Comparison of ENCODE assay signal across 24 mouse cellular contexts in the genomic region with DNA sequence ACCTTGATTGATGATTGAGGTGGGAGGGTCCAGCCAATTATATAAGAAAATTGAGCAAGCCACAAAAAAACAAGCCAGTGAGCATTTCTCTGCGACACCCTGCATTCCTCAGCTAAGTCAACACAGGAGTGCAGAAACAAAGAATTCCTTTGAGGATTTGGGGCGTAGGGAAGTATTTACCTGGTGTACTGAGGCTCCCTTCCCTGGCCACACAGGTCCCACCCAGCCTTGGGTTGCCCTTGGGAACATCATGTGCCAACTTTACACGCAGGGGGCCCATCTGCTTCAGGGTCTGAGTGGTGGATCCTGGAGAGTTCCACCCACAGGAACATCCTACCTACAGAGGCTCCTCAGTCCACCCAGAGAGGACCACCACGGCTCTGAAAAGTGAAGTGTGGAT. TPM values are rescaled to one million over a fixed set of nuclear protein-coding genes. Genes with fewer than 3 reads are reported as not detected.
DNase-seq lines count a peak whose midpoint lies in the region; ATAC-seq and TF ChIP-seq lines count a peak whose summit lies in the region.
"Had no signal": no experiment of that assay in that cellular context is flagged by ENCODE, and none has a peak within 500 bp of the region (broad histone marks: within the 10 kb centered on the region; RNA-seq: fewer than 3 reads in every experiment).

No protein-coding gene starts in this region.

- no peak overlapping the region; the same call in 1 of the 2 replicates for H3K4me3 ChIP-seq in heart, embryonic 11.5 days (ENCODE audit: low read depth, low read length)
- no peak overlapping the region; the same call in 1 of the 2 replicates for H3K4me3 ChIP-seq in liver, embryonic 12.5 days
- H3K4me3 ChIP-seq in E14TG2a.4 (replicated peaks; ENCODE audit: low read length) = peak overlapping the region; percentile 68
- no peak overlapping the region for H3K4me3 ChIP-seq in liver, embryonic 16.5 days (ENCODE audit: low read depth, low read length)
- H3K4me3 ChIP-seq: myocyte had no signal

- no peak for ATAC-seq in heart, embryonic 11.5 days (replicated peaks; ENCODE audit: insufficient number of reproducible peaks, low FRiP score, low TSS enrichment)
- no peak for ATAC-seq in liver, embryonic 12.5 days
- ATAC-seq in liver, embryonic 16.5 days (ENCODE audit: low read depth) = no peak
- ATAC-seq: activated CD4-positive, CD25-positive, alpha-beta regulatory T cell, adult 4 months had no signal

- H3K27ac ChIP-seq in heart, embryonic 11.5 days (ENCODE audit: low read depth, low read length) = no peak overlapping the region
- no peak overlapping the region for H3K27ac ChIP-seq in liver, embryonic 12.5 days
- H3K27ac ChIP-seq in liver, embryonic 16.5 days (ENCODE audit: low read length) = no peak overlapping the region
- H3K27ac ChIP-seq: embryonic facial prominence, embryonic 13.5 days; gastrocnemius, adult 2 months; heart, embryonic 15.5 days; hindbrain, embryonic 10.5 days; limb, embryonic 12.5 days; midbrain, embryonic 12.5 days had no signal

- WGBS in heart, embryonic 11.5 days (ENCODE audit: insufficient replicate concordance) = 50% methylated on average over 4 of the region's 4 CpGs
- WGBS in liver, embryonic 12.5 days (ENCODE audit: insufficient replicate concordance) = 73% methylated on average over 4 of the region's 4 CpGs
- WGBS in liver, embryonic 16.5 days (ENCODE audit: insufficient replicate concordance) = 67% methylated on average over 4 of the region's 4 CpGs

- DNase-seq in heart, postnatal 10 days = no peak
- DNase-seq in liver = no peak
- DNase-seq in neural tube, embryonic 10.5 days (ENCODE audit: extremely low spot score, low spot score) = no peak
- no peak for DNase-seq in ovary, postnatal 36 days (ENCODE audit: low spot score)
- DNase-seq: adrenal gland, postnatal 25 days; cerebellum, adult 18-20 months; gastrocnemius, adult 2 months; kidney, postnatal 14 days; layer of hippocampus, adult 9-11 months; right cerebral cortex, adult 18-20 months had no signal

- H3K4me2 ChIP-seq in heart, embryonic 11.5 days = peak overlapping the region; percentile 57; the same call in 1 of the 2 replicates
- peak overlapping the region; percentile 74 for H3K4me2 ChIP-seq in liver, embryonic 12.5 days
- H3K4me2 ChIP-seq in liver, embryonic 16.5 days (ENCODE audit: low read depth, low read length) = peak overlapping the region; percentile 59; the same call in 1 of the 2 replicates

- no peak overlapping the region for H3K9ac ChIP-seq in heart, embryonic 11.5 days (ENCODE audit: low read depth, low read length)
- no peak overlapping the region for H3K9ac ChIP-seq in liver, embryonic 12.5 days
- no peak overlapping the region for H3K9ac ChIP-seq in liver, embryonic 16.5 days (ENCODE audit: low read depth, low read length)
- H3K9ac ChIP-seq: embryonic facial prominence, embryonic 13.5 days; limb, embryonic 12.5 days; midbrain, embryonic 12.5 days had no signal

- H3K4me1 ChIP-seq in heart, embryonic 11.5 days (ENCODE audit: control insufficient read depth, insufficient read depth, low read length) = no peaks in the 10 kb centered on the region
- H3K4me1 ChIP-seq in liver, embryonic 12.5 days = peaks cover 31% of the 10 kb centered on the region
- peaks cover 69% of the 10 kb centered on the region for H3K4me1 ChIP-seq in E14TG2a.4 (replicated peaks; ENCODE audit: low read depth, low read length)
- H3K4me1 ChIP-seq in liver, embryonic 16.5 days (ENCODE audit: control insufficient read depth, low read depth, low read length) = peaks cover 8% of the 10 kb centered on the region

- intact Hi-C loops in heart, postnatal 10 days (cut with DNase I) = loop anchor here (2.0 kb wide), 1 partner anchor 153 kb away; no protein-coding TSS in a partner anchor

- no peaks in the 10 kb centered on the region for H3K9me3 ChIP-seq in heart, embryonic 11.5 days (replicated peaks; ENCODE audit: control insufficient read depth, low read length)
- no peaks in the 10 kb centered on the region for H3K9me3 ChIP-seq in liver, embryonic 12.5 days (replicated peaks)
- H3K9me3 ChIP-seq in E14TG2a.4 (ENCODE audit: low read length) = no peaks in the 10 kb centered on the region
- no peaks in the 10 kb centered on the region for H3K9me3 ChIP-seq in liver, embryonic 16.5 days (replicated peaks; ENCODE audit: control insufficient read depth, low read length)
- H3K9me3 ChIP-seq: embryonic facial prominence, embryonic 13.5 days; heart, embryonic 15.5 days; hindbrain, embryonic 10.5 days; limb, embryonic 12.5 days; midbrain, embryonic 12.5 days had no signal

- no peaks in the 10 kb centered on the region for H3K36me3 ChIP-seq in heart, embryonic 11.5 days (ENCODE audit: control insufficient read depth, insufficient read depth, low read length)
- H3K36me3 ChIP-seq in liver, embryonic 12.5 days = no peaks in the 10 kb centered on the region
- H3K36me3 ChIP-seq in E14TG2a.4 (ENCODE audit: insufficient read depth, low read length) = no peaks in the 10 kb centered on the region
- H3K36me3 ChIP-seq in liver, embryonic 16.5 days (ENCODE audit: control insufficient read depth, insufficient read depth) = no peaks in the 10 kb centered on the region
- H3K36me3 ChIP-seq: embryonic facial prominence, embryonic 13.5 days; heart, embryonic 15.5 days; hindbrain, embryonic 10.5 days; limb, embryonic 12.5 days; midbrain, embryonic 12.5 days had no signal

- peaks cover 12% of the 10 kb centered on the region for H3K27me3 ChIP-seq in heart, embryonic 11.5 days (ENCODE audit: control insufficient read depth, insufficient read depth, low read length)
- peaks cover 25% of the 10 kb centered on the region for H3K27me3 ChIP-seq in liver, embryonic 12.5 days (replicated peaks)
- no peaks in the 10 kb centered on the region for H3K27me3 ChIP-seq in E14TG2a.4 (ENCODE audit: insufficient read depth, low read length)
- H3K27me3 ChIP-seq in liver, embryonic 16.5 days (ENCODE audit: control insufficient read depth, insufficient read depth, low read depth, low read length) = peaks cover 4% of the 10 kb centered on the region

- TF ChIP-seq CTCF in E14TG2a.4 (conservative IDR thresholded peaks at IDR 0.05; ENCODE audit: low read length) = no peak

RNA-seq across cellular contexts. Expression of a gene that starts 15.7 kb away (rescaled TPM):
- polyA plus RNA-seq in heart, embryonic 11.5 days (2014; fragmentation: Nextera tagmentation; extraction: Ambion mirVana) = 4.1 and 4.2 TPM in 2 replicates
- 1 to 10 TPM; 2.0 to 2.3 TPM for total RNA-seq in heart, postnatal 10 days (2021)
- not detected in 2 replicates for polyA plus RNA-seq in liver, embryonic 12.5 days (2016; fragmentation: Nextera tagmentation; extraction: Ambion mirVana)
- polyA plus RNA-seq in liver, embryonic 16.5 days (2015; fragmentation: Nextera tagmentation; extraction: Ambion mirVana) = 0.15 TPM in 1 of 2 replicates, not detected in the other
- total RNA-seq: adrenal gland, postnatal 25 days; gastrocnemius, adult 2 months; granulocyte monocyte progenitor cell, adult 5-6 weeks; left cerebral cortex, adult 8-10 months had no signal
- polyA plus RNA-seq: activated CD4-positive, CD25-positive, alpha-beta regulatory T cell, adult 4 months; embryonic facial prominence, embryonic 13.5 days; hindbrain, embryonic 10.5 days; midbrain, embryonic 12.5 days; small intestine, adult 2 months had no signal

RNA-seq across cellular contexts. Expression of a gene that starts 27.1 kb away (rescaled TPM):
- 221 and 225 TPM in 2 replicates for polyA plus RNA-seq in heart, embryonic 11.5 days (2014; fragmentation: Nextera tagmentation; extraction: Ambion mirVana)
- total RNA-seq in heart, postnatal 10 days (2021) = 100 to 1,000 TPM; 879 to 920 TPM
- polyA plus RNA-seq in liver, embryonic 12.5 days (2016; fragmentation: Nextera tagmentation; extraction: Ambion mirVana) = 0.17 and 0.20 TPM in 2 replicates
- 2.0 and 6.0 TPM in 2 replicates for polyA plus RNA-seq in liver, embryonic 16.5 days (2015; fragmentation: Nextera tagmentation; extraction: Ambion mirVana)
- total RNA-seq: granulocyte monocyte progenitor cell, adult 5-6 weeks had no signal
- polyA plus RNA-seq: activated CD4-positive, CD25-positive, alpha-beta regulatory T cell, adult 4 months had no signal

RNA-seq across cellular contexts. Expression of a gene that starts 58.1 kb away (rescaled TPM):
- polyA plus RNA-seq in heart, embryonic 11.5 days (2014; fragmentation: Nextera tagmentation; extraction: Ambion mirVana) = 22.2 and 23.7 TPM in 2 replicates
- 10 to 100 TPM; 42.1 to 43.6 TPM for total RNA-seq in heart, postnatal 10 days (2021)
- polyA plus RNA-seq in liver, embryonic 12.5 days (2016; fragmentation: Nextera tagmentation; extraction: Ambion mirVana) = 43.8 and 46.4 TPM in 2 replicates
- 18.0 and 20.1 TPM in 2 replicates for polyA plus RNA-seq in liver, embryonic 16.5 days (2015; fragmentation: Nextera tagmentation; extraction: Ambion mirVana)

Comparison
In these comparisons a context has a peak if more than half of its experiments do, and no peak if none do; other contexts are left out.
1. RNA of a gene that starts 27.1 kb away (polyA plus RNA-seq): 221 to 225 TPM in heart, embryonic 11.5 days; 2.0 to 6.0 TPM in liver, embryonic 16.5 days and 0.17 to 0.20 TPM in liver, embryonic 12.5 days; every median in the first group is over 10 times any median in the second.
2. Peak in every context shown above with its lines, with median percentiles within 50 percentile points of each other: H3K4me2 ChIP-seq.